Mouse (Mus musculus): Measurements from ENCODE around the gene Gm4763. TPM values are rescaled to one million over a fixed set of nuclear protein-coding genes. Genes with fewer than 3 reads are reported as not detected.
"Not testable (repeated sequence)": the region's sequence is repeated elsewhere in the genome, so short reads cannot be mapped to it uniquely, and the experiment has no call there.

Gene Gm4763
- polyA plus RNA-seq, 1 experiment: 41.6 TPM

GRCm38 (mm10) chr7:24684121-24684520, 42.6 kb downstream of the Gm4763 start:
- WGBS: 62% methylated on average over 7 of the region's 7 CpGs
- not testable (repeated sequence) for H3K4me3 ChIP-seq (replicated peaks; ENCODE audit: control insufficient read depth, low read depth, low read length); H3K4me1 ChIP-seq (ENCODE audit: control insufficient read depth, insufficient read depth, low read length); H3K27ac ChIP-seq (ENCODE audit: control insufficient read depth, insufficient read depth, low read depth, low read length, poor library complexity)
- peak; percentile 12; the same call in 1 of the 2 replicates for TF ChIP-seq CTCF (IDR thresholded peaks at IDR 0.05; ENCODE audit: control insufficient read depth, insufficient read depth, low read length)

- Histone ChIP-seq H3K4me1 (ENCODE audit: control insufficient read depth, insufficient read depth, low read length) (no peaks in the 10 kb centered on the region), H3K4me3 (replicated peaks; ENCODE audit: control insufficient read depth, low read depth, low read length) (no peak within 1 kb of the TSS), H3K27ac (ENCODE audit: control insufficient read depth, insufficient read depth, low read depth, low read length, poor library complexity) (no peak within 1 kb of the TSS)
- 86% methylated on average over 9 of the region's 9 CpGs for WGBS
- TF ChIP-seq POLR2A (IDR thresholded peaks at IDR 0.05; ENCODE audit: borderline replicate concordance, control insufficient read depth, low read depth, low read length): no peak
- TF ChIP-seq CTCF (IDR thresholded peaks at IDR 0.05; ENCODE audit: control insufficient read depth, insufficient read depth, low read length): no peak
Measured at GRCm38 (mm10) chr7:24676575-24676974, 50.1 kb downstream of the Gm4763 start, which contains the start of gene Tex101. Gene Tex101 (minus strand): TSS chr7:24676675.

DNA sequence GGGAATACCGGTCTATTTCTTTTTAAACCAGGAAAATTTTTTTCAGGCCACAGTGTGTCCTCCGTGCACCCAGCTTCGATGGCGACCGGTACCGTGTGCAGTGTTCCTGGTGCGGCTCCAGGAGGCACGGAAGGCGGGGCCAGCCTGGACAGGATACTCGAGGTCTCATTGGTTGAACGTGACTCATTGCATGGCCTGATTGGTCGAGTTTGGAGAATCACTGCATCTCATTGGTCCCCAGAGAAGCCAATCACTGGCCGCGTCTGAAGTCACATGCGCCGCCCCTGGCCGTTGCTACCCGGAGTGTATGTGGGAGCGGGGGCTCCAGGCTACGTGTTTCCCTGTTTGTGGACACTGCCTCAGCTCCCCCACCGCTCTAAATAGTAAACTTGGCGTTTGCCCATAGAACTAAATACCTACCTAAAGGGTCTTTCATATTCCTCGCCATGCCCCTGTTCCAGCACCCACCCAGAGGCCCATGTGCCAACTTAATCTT, 54.7 kb downstream of the Gm4763 start:
- Histone ChIP-seq H3K4me1 (ENCODE audit: control insufficient read depth, insufficient read depth, low read length) (no peaks in the 10 kb centered on the region), H3K27ac (ENCODE audit: control insufficient read depth, insufficient read depth, low read depth, low read length, poor library complexity) (no peak overlapping the region), H3K4me3 (replicated peaks; ENCODE audit: control insufficient read depth, low read depth, low read length) (no peak overlapping the region)
- WGBS: 85% methylated on average over 23 of the region's 23 CpGs
- TF ChIP-seq CTCF (IDR thresholded peaks at IDR 0.05; ENCODE audit: control insufficient read depth, insufficient read depth, low read length) (no peak), POLR2A (IDR thresholded peaks at IDR 0.05; ENCODE audit: borderline replicate concordance, control insufficient read depth, low read depth, low read length) (no peak)

Other genes with a start within 250 kb of the Gm4763 start
- 1.4 TPM in 1 of 2 replicates, not detected in the other for gene Cadm4, start 244.9 kb downstream of the Gm4763 start, polyA plus RNA-seq (2011; ENCODE audit: insufficient read depth, insufficient read length, low replicate concordance, missing spikeins)
- gene Zfp428, start 219.9 kb downstream of the Gm4763 start, polyA plus RNA-seq (2011; ENCODE audit: insufficient read depth, insufficient read length, low replicate concordance, missing spikeins): 2.5 and 3.1 TPM in 2 replicates
- gene AC161166.1, start 214.5 kb downstream of the Gm4763 start, polyA plus RNA-seq (2011; ENCODE audit: insufficient read depth, insufficient read length, low replicate concordance, missing spikeins): not detected in 2 replicates
- gene Irgq, start 196.2 kb downstream of the Gm4763 start, polyA plus RNA-seq (2011; ENCODE audit: insufficient read depth, insufficient read length, low replicate concordance, missing spikeins): 2.9 and 3.4 TPM in 2 replicates
- gene Pinlyp, start 180.8 kb downstream of the Gm4763 start, polyA plus RNA-seq (2011; ENCODE audit: insufficient read depth, insufficient read length, low replicate concordance, missing spikeins): not detected in 2 replicates
- gene Xrcc1, start 180.6 kb downstream of the Gm4763 start, polyA plus RNA-seq (2011; ENCODE audit: insufficient read depth, insufficient read length, low replicate concordance, missing spikeins): 67.2 and 129 TPM in 2 replicates
- gene Ethe1, start 139.4 kb downstream of the Gm4763 start, polyA plus RNA-seq (2011; ENCODE audit: insufficient read depth, insufficient read length, low replicate concordance, missing spikeins): 15.8 and 25.9 TPM in 2 replicates
- gene Zfp575, start 139.3 kb downstream of the Gm4763 start, polyA plus RNA-seq (2011; ENCODE audit: insufficient read depth, insufficient read length, low replicate concordance, missing spikeins): not detected in 2 replicates
- gene Phldb3, start 116.1 kb downstream of the Gm4763 start, polyA plus RNA-seq (2011; ENCODE audit: insufficient read depth, insufficient read length, low replicate concordance, missing spikeins): 7.2 and 8.2 TPM in 2 replicates
- not detected in 2 replicates for gene Lypd3, start 90.4 kb downstream of the Gm4763 start, polyA plus RNA-seq (2011; ENCODE audit: insufficient read depth, insufficient read length, low replicate concordance, missing spikeins)
- gene Tex101, start 50.2 kb downstream of the Gm4763 start, polyA plus RNA-seq (2011; ENCODE audit: insufficient read depth, insufficient read length, low replicate concordance, missing spikeins): not detected in 2 replicates
- not detected in 2 replicates for gene BC049730, start 17.7 kb downstream of the Gm4763 start, polyA plus RNA-seq (2011; ENCODE audit: insufficient read depth, insufficient read length, low replicate concordance, missing spikeins)
- gene Cd177, start 33.4 kb upstream of the Gm4763 start, polyA plus RNA-seq (2011; ENCODE audit: insufficient read depth, insufficient read length, low replicate concordance, missing spikeins): 44.1 and 111 TPM in 2 replicates
- gene Ceacam10, start 50.3 kb upstream of the Gm4763 start, polyA plus RNA-seq (2011; ENCODE audit: insufficient read depth, insufficient read length, low replicate concordance, missing spikeins): 14.8 TPM in 1 of 2 replicates, not detected in the other
- 43.4 TPM in 1 of 2 replicates, not detected in the other for gene Gm9844, start 135.3 kb upstream of the Gm4763 start, polyA plus RNA-seq (2011; ENCODE audit: insufficient read depth, insufficient read length, low replicate concordance, missing spikeins)
- gene Lypd4, start 143.0 kb upstream of the Gm4763 start, polyA plus RNA-seq (2011; ENCODE audit: insufficient read depth, insufficient read length, low replicate concordance, missing spikeins): not detected in 2 replicates
- gene Dmrtc2, start 143.1 kb upstream of the Gm4763 start, polyA plus RNA-seq (2011; ENCODE audit: insufficient read depth, insufficient read length, low replicate concordance, missing spikeins): not detected in 2 replicates
- gene Rps19, start 157.5 kb upstream of the Gm4763 start, polyA plus RNA-seq (2011; ENCODE audit: insufficient read depth, insufficient read length, low replicate concordance, missing spikeins): 866 and 1,228 TPM in 2 replicates
- 82.1 and 126 TPM in 2 replicates for gene Cd79a, start 170.5 kb upstream of the Gm4763 start, polyA plus RNA-seq (2011; ENCODE audit: insufficient read depth, insufficient read length, low replicate concordance, missing spikeins)
- gene Arhgef1, start 176.0 kb upstream of the Gm4763 start, polyA plus RNA-seq (2011; ENCODE audit: insufficient read depth, insufficient read length, low replicate concordance, missing spikeins): 178 and 354 TPM in 2 replicates
- not detected in 2 replicates for gene Gm4881, start 217.6 kb upstream of the Gm4763 start, polyA plus RNA-seq (2011; ENCODE audit: insufficient read depth, insufficient read length, low replicate concordance, missing spikeins)
- 31.0 and 76.4 TPM in 2 replicates for gene Rabac1, start 245.8 kb upstream of the Gm4763 start, polyA plus RNA-seq (2011; ENCODE audit: insufficient read depth, insufficient read length, low replicate concordance, missing spikeins)